Mouse (Mus musculus) myocyte (in vitro differentiated cells): ENCODE results near the gene Prickle3.

Experiments
- E2F4 ChIP-seq: IDR thresholded peaks from one replicate; pipeline ENCODE4 v1.6.1; 2011; ENCODE audit warnings: mild to moderate bottlenecking, control low read depth, moderate library complexity; ENCODE audit not compliant: insufficient read depth
- MAX ChIP-seq: IDR thresholded peaks from one replicate; pipeline ENCODE4 v1.6.1; 2011; ENCODE audit warnings: low read depth, mild to moderate bottlenecking, control low read depth
- POLR2A ChIP-seq: IDR thresholded peaks from one replicate; pipeline ENCODE4 v1.6.1; 2011; ENCODE audit warnings: low read depth, mild to moderate bottlenecking, control low read depth, moderate library complexity; ENCODE audit not compliant: insufficient read length
- TCF12 ChIP-seq: IDR thresholded peaks from one replicate; pipeline ENCODE4 v1.6.1; 2011; ENCODE audit warnings: mild to moderate bottlenecking, control low read depth; ENCODE audit not compliant: poor library complexity, insufficient read depth, severe bottlenecking

DNA sequence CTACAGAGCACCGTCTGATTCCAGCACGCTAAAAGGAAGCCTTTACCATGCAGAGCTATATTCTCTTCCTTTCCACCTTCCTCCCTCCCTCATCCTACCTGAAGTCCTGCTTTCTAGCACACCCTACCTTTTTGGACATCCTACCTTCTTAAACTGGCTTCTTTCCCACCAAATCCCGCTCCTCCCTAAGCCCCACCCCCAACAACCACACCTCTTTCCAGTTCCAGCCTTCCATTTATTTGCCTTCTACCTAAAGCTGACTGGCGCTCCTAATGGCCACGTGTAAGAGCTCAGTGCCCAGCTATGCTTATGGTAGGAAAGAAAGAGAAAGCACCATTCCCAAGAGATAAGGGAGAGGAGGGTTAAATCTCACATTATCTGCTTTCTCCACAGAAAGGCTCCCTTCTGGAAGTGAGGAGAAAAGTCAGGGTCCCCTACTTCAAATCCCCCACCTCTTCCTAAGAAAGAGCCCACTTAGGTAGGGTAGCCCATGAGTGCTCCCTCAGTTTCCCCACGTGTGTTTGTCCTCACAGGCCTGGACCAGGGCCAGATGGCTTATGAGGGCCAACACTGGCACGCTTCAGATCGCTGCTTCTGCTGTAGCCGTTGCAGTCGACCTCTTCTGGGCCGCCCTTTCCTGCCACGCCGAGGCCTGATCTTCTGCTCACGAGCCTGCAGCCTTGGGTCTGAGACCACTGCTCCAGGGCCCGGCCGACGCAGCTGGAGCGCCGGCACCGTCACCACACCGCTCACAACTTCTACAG is 8.9 kb downstream of the Prickle3 start:
- TF ChIP-seq TCF12 (no peak), MAX (no peak), E2F4 (no peak), POLR2A (no peak)
